Mouse (Mus musculus) cerebellum, adult 9-10 months (tissue): ENCODE measurements around the gene Hoxb13.

Experiments
- DNase-seq: peaks from one replicate; pipeline ENCODE4 v3.0.0; 2022

Gene Hoxb13

GRCm38 (mm10) chr11:96191132-96191531 lies 3.0 kb upstream of the Hoxb13 start:
- DNase-seq, result no peak

- no peak for DNase-seq
Observed at GRCm38 (mm10) chr11:96194401-96194710, 240 bp downstream of the Hoxb13 start.

- DNase-seq, result no peak
Observed at GRCm38 (mm10) chr11:96194961-96195640, 985 bp downstream of the Hoxb13 start.

- DNase-seq, result no peak
Observed at GRCm38 (mm10) chr11:96195769-96196280, 1.7 kb downstream of the Hoxb13 start.

GRCm38 (mm10) chr11:96198642-96199041 lies 4.5 kb downstream of the Hoxb13 start:
- DNase-seq, result no peak

- DNase-seq, result no peak
Observed at GRCm38 (mm10) chr11:96199181-96200086, 5.3 kb downstream of the Hoxb13 start.

GRCm38 (mm10) chr11:96200183-96200655 lies 6.1 kb downstream of the Hoxb13 start:
- no peak for DNase-seq

GRCm38 (mm10) chr11:96201741-96202140 lies 7.6 kb downstream of the Hoxb13 start:
- no peak for DNase-seq

GRCm38 (mm10) chr11:96202401-96203081 lies 8.4 kb downstream of the Hoxb13 start:
- DNase-seq, result no peak

- no peak for DNase-seq
Observed at GRCm38 (mm10) chr11:96203182-96203788, 9.2 kb downstream of the Hoxb13 start.

GRCm38 (mm10) chr11:96203789-96204186 lies 9.7 kb downstream of the Hoxb13 start:
- DNase-seq, result no peak

- DNase-seq, result no peak
Observed at GRCm38 (mm10) chr11:96204351-96204750, 10.2 kb downstream of the Hoxb13 start.

- no peak for DNase-seq
Observed at GRCm38 (mm10) chr11:96205426-96206131, 11.5 kb downstream of the Hoxb13 start.

GRCm38 (mm10) chr11:96223813-96224212 lies 29.7 kb downstream of the Hoxb13 start:
- no peak for DNase-seq

GRCm38 (mm10) chr11:96227676-96228075 lies 33.6 kb downstream of the Hoxb13 start:
- no peak for DNase-seq

- DNase-seq, result peak; percentile 4
Observed at GRCm38 (mm10) chr11:96234906-96235305, 40.8 kb downstream of the Hoxb13 start.

GRCm38 (mm10) chr11:96240211-96240610 lies 46.1 kb downstream of the Hoxb13 start:
- DNase-seq, result peak; percentile 1
